Mouse (Mus musculus): ENCODE results near the gene Mroh2a.
"Not testable (repeated sequence)": the region's sequence is repeated elsewhere in the genome, so short reads cannot be mapped to it uniquely, and the experiment has no call there.

The Mroh2a gene

GRCm38 (mm10) chr1:88218591-88218990 lies 8.2 kb upstream of the Mroh2a start:
- no peak for DNase-seq (ENCODE audit: low read depth, low spot score)

- DNase-seq (ENCODE audit: low read depth, low spot score) = no peak
Observed at GRCm38 (mm10) chr1:88219054-88219453, 7.7 kb upstream of the Mroh2a start.

GRCm38 (mm10) chr1:88220336-88220735 lies 6.5 kb upstream of the Mroh2a start:
- no peak for DNase-seq (ENCODE audit: low read depth, low spot score)

- no peak for DNase-seq (ENCODE audit: low read depth, low spot score)
Observed at GRCm38 (mm10) chr1:88222216-88222615, 4.6 kb upstream of the Mroh2a start.

- not testable (repeated sequence) for DNase-seq (ENCODE audit: low read depth, low spot score)
Observed at GRCm38 (mm10) chr1:88223011-88223515, 3.7 kb upstream of the Mroh2a start.

- no peak for DNase-seq (ENCODE audit: low read depth, low spot score)
Observed at GRCm38 (mm10) chr1:88223591-88223990, 3.2 kb upstream of the Mroh2a start.

- DNase-seq (ENCODE audit: low read depth, low spot score) = no peak
Observed at GRCm38 (mm10) chr1:88224029-88224776, 2.6 kb upstream of the Mroh2a start.

- DNase-seq (ENCODE audit: low read depth, low spot score) = not testable (repeated sequence)
Observed at GRCm38 (mm10) chr1:88225301-88225700, 1.5 kb upstream of the Mroh2a start.

GRCm38 (mm10) chr1:88225741-88226140 lies 1.0 kb upstream of the Mroh2a start:
- DNase-seq (ENCODE audit: low read depth, low spot score) = no peak

GRCm38 (mm10) chr1:88227482-88227881 lies 696 bp downstream of the Mroh2a start:
- DNase-seq (ENCODE audit: low read depth, low spot score) = no peak

GRCm38 (mm10) chr1:88228121-88228520 lies 1.3 kb downstream of the Mroh2a start:
- no peak for DNase-seq (ENCODE audit: low read depth, low spot score)

GRCm38 (mm10) chr1:88229566-88229965 lies 2.8 kb downstream of the Mroh2a start:
- DNase-seq (ENCODE audit: low read depth, low spot score) = no peak

GRCm38 (mm10) chr1:88229986-88230385 lies 3.2 kb downstream of the Mroh2a start:
- no peak for DNase-seq (ENCODE audit: low read depth, low spot score)

GRCm38 (mm10) chr1:88230421-88230820 lies 3.6 kb downstream of the Mroh2a start:
- no peak for DNase-seq (ENCODE audit: low read depth, low spot score)

GRCm38 (mm10) chr1:88230981-88231802 lies 4.4 kb downstream of the Mroh2a start:
- DNase-seq (ENCODE audit: low read depth, low spot score) = no peak

- no peak for DNase-seq (ENCODE audit: low read depth, low spot score)
Observed at GRCm38 (mm10) chr1:88231803-88232499, 5.2 kb downstream of the Mroh2a start.

GRCm38 (mm10) chr1:88232664-88233380 lies 6.0 kb downstream of the Mroh2a start:
- no peak for DNase-seq (ENCODE audit: low read depth, low spot score)

- no peak for DNase-seq (ENCODE audit: low read depth, low spot score)
Observed at GRCm38 (mm10) chr1:88233421-88234247, 6.8 kb downstream of the Mroh2a start.

GRCm38 (mm10) chr1:88234248-88234610 lies 7.4 kb downstream of the Mroh2a start:
- no peak for DNase-seq (ENCODE audit: low read depth, low spot score)

GRCm38 (mm10) chr1:88234646-88235045 lies 7.9 kb downstream of the Mroh2a start:
- DNase-seq (ENCODE audit: low read depth, low spot score) = no peak
